Mouse (Mus musculus): ENCODE results near the gene Ipo4.

The Ipo4 gene

DNA sequence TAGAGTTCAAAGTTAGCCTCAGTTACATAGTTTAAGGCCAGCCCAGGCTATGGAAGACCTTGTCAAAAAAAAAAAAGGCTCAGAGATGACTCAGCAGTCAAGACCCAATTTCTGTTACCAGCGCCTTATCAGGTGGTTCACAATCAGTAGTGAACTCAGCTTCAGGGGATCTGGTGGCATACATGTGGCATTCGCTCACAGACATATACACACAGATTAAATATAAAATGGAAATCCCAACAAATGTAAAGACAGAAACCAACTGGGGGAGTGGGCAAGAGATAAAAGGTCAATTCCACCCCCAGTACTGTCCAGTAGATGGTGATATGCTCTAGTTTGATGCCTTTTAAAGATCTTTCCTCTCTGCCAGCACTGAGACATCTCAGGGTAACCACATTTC, 49.6 kb downstream of the Ipo4 start:
- no peak for DNase-seq

- DNase-seq, result peak; percentile 18 to 31
Observed at GRCm38 (mm10) chr14:55585566-55585960, 50.2 kb downstream of the Ipo4 start.

- peak; percentile 80 to 92 for DNase-seq
Observed at GRCm38 (mm10) chr14:55584702-55585565, 50.8 kb downstream of the Ipo4 start, which contains the start of gene Emc9. TSS of gene Emc9 (minus strand) at chr14:55585302.

- DNase-seq, result no peak
Observed at GRCm38 (mm10) chr14:55584303-55584701, 51.5 kb downstream of the Ipo4 start.

GRCm38 (mm10) chr14:55581981-55582681, 53.6 kb downstream of the Ipo4 start:
- peak in 1 of 2 experiments; percentile 30 for DNase-seq

- DNase-seq, result no peak
Observed at GRCm38 (mm10) chr14:55580731-55581130, 55.0 kb downstream of the Ipo4 start.

DNA sequence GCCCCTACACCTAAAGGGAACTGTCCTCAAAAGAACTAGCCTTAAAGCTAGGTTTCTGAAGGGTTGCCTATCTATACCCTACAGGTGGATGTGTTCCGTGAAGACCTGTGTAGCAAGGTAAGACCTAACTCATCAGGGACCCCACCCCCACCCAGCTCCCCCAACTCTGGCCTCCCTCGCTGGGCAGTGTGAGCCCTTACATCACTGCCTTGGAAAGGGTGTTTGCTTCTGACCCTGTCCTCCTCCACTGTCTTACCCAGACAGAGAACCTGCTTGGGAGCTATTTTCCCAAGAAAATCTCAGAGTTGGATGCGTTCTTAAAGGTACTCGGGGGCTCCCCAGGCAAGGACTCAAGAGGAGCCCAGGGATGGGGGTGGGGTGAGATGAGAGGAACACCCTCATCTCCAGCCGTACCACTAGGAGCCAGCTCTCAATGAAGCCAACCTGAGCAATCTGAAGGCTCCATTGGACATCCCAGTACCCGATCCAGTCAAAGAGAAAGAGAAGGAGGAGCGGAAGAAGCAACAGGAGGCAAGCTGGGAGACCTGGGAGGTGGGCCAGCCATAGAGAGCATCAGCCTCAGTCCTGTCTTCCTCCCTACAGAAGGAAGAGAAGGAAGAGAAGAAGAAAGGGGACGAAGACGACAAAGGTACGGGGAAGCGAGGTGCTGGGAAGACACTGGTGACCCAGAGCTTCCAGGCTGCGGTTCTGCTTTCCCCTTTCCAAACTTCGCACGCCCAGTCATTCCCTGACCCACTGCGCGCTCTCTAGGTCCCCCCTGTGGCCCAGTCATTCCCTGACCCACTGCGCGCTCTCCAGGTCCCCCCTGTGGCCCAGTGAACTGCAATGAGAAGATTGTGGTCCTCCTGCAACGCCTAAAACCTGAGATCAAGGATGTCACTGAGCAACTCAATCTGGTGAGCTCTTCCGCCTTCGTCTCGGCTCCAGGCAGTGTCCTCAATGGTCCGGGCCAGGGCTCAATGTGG, 56.0 kb downstream of the Ipo4 start:
- no peak for DNase-seq

- DNase-seq, result peak in 1 of 2 experiments; percentile 44
Observed at GRCm38 (mm10) chr14:55578668-55579269, 57.0 kb downstream of the Ipo4 start.

GRCm38 (mm10) chr14:55577871-55578667, 57.7 kb downstream of the Ipo4 start, which contains the start of gene Psme1:
TSS of gene Psme1 (plus strand) at chr14:55578123.
- DNase-seq, result peak; percentile 54 to 62

- no peak for DNase-seq
Observed at GRCm38 (mm10) chr14:55576376-55576775, 59.4 kb downstream of the Ipo4 start.

- no peak for DNase-seq
Observed at GRCm38 (mm10) chr14:55575711-55576110, 60.0 kb downstream of the Ipo4 start.
